Mouse (Mus musculus): Measurements from ENCODE around the gene Ddias.

- TF ChIP-seq EP300 (IDR thresholded peaks at IDR 0.05) (no peak), CTCF (IDR thresholded peaks at IDR 0.05) (no peak)
These were observed 46.3 kb upstream of the Ddias start for GRCm38 (mm10) chr7:92920172-92920856.

Measured in lung, postnatal 0 days (tissue).